Mouse (Mus musculus): ENCODE data around the gene Lmod2.

The Lmod2 gene

GRCm38 (mm10) chr6:24597500-24597899 lies at the start of gene Lmod2:
TSS of gene Lmod2 (plus strand) at chr6:24597762.
- DNase-seq (ENCODE audit: low read depth, low spot score) = no peak

DNA sequence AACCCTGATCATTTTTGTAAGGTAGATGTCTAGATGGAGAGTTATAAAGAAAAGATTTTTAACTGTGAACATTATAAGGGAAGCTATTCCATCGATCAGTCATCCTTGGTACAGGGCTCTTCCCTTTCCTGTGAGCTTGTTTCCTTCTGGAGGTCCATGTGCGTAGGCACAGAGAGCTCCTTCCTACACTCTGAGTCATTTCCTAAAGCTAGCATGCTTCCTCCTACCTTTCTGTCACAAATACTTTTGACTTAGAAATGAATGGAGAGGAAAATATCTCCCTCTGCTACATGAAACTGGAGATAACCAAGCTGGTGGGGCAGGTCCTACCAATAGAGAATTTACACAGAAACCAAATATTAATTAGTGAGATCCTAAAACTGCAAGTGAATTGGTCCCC lies 47.8 kb upstream of the Lmod2 start:
- DNase-seq (ENCODE audit: low read depth, low spot score) = no peak

DNA sequence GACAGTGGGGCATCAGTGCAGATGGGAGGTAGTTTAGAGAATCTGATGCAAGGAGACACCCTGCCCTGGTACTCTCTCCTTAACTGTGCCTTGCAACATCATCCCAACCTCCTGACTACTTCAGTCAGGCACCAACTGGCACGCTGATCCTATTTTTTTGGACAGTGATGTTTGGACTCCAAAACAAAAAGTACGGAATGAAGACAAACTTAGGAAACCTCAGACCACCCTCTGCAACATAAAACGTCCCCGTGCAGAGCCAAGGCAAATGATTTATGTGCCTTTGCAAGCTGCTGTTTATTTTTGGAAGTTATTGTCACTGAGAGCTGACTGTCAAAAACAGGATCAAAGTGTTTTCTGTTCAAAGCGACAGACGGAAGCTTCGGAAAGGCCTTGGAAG lies 45.5 kb upstream of the Lmod2 start:
- DNase-seq (ENCODE audit: low read depth, low spot score) = no peak

DNA sequence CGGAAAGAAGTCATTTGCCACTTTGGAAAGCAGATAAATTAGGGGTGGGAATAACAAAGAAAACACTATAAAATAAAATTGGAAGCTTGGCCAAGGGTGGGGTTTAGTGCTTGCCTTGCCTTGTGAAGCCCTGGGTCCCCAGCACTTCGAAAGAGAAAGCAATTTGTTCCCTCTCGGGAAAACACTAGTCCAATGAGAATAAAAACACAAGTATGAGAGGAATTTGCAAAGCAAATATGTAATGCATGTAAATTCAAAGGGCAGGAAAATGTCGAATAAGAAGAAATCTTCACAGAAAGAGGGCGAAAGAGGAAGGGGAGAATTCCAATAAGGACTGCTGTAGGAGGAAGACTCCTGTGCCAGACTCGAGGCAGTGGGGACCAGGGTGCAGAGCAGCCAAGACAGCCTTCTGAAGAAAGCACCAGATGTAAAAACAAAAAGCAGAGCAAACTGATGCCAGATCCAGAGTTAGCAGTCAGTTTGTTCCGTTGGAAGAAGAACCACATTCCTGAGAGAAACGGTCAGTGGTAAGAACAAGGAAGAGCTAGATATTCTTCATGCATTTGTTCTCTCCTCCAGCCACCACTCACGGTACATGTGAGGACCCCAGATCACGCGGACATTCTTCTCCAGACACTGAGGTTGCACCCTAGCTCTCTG lies 43.0 kb upstream of the Lmod2 start:
- no peak for DNase-seq (ENCODE audit: low read depth, low spot score)

- DNase-seq (ENCODE audit: low read depth, low spot score) = no peak
These were observed 42.1 kb upstream of the Lmod2 start for GRCm38 (mm10) chr6:24555488-24555887.

GRCm38 (mm10) chr6:24564081-24564480 lies 33.5 kb upstream of the Lmod2 start:
- DNase-seq (ENCODE audit: low read depth, low spot score) = no peak

GRCm38 (mm10) chr6:24564886-24565285 lies 32.7 kb upstream of the Lmod2 start:
- DNase-seq (ENCODE audit: low read depth, low spot score) = no peak

DNA sequence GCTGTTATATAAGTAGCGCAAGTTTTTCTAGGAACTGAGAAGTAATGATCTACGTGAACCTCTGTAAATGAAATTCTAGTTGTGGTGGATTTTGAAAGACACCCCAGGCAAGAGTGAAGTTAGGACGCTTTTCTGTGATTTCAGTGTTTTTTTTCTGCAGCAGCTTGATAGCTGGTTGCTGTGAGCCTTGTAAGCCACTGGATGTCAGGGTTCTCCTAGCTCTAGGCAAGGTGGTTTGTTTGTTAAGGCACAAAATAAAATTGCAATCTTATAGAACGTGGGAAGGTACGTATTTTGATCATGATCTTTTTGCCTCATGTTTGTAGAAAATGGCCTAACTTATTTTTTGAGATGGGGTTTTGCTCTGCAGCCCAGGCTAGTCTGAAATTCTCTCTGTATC lies 28.6 kb upstream of the Lmod2 start:
- no peak for DNase-seq (ENCODE audit: low read depth, low spot score)

- DNase-seq (ENCODE audit: low read depth, low spot score) = no peak
These were observed 27.9 kb upstream of the Lmod2 start for GRCm38 (mm10) chr6:24569711-24570110.

DNA sequence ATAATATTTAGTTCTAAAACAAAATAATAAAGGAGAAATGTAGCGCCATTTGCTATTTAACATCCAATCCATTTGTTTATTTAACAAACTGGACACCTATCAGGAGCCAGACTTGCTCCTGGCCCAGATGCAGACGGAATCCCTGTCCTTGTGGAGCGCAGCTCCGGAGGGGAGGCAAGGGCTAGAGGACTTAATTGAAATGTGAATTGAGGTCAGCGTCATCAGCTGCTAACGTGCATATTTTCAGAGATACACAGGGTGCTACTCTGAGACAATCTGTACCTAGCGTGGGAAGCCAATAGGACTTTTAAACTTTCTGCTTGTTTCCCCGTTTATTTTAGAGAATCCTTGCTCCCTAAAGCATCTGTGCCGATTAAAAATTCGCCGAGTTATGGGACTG lies 27.3 kb upstream of the Lmod2 start:
- no peak for DNase-seq (ENCODE audit: low read depth, low spot score)

DNA sequence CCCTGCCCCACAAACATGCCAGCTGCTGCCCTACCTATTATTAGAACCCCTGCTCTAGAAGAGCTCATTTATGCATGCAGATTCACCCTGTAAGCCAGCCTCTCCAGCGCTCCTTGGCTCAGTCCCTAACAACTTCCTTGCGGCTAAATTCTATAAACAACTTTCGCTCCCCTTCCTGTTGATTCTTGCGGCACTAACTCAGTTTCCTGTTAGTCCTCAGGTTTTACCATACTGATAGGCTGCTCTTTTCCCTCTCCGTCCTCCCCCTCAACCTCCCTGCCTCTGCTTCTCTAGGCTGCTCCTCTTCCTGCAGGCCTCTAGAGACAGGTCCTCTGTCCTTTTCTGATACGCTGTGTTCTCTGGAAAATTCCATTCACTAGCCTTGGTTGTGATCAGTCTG lies 26.4 kb upstream of the Lmod2 start:
- no peak for DNase-seq (ENCODE audit: low read depth, low spot score)

GRCm38 (mm10) chr6:24572431-24572830 lies 25.1 kb upstream of the Lmod2 start:
- no peak for DNase-seq (ENCODE audit: low read depth, low spot score)

GRCm38 (mm10) chr6:24573319-24573718 lies 24.2 kb upstream of the Lmod2 start:
- DNase-seq (ENCODE audit: low read depth, low spot score) = no peak

- no peak for DNase-seq (ENCODE audit: low read depth, low spot score)
These were observed 14.1 kb upstream of the Lmod2 start for GRCm38 (mm10) chr6:24583456-24583855.

DNA sequence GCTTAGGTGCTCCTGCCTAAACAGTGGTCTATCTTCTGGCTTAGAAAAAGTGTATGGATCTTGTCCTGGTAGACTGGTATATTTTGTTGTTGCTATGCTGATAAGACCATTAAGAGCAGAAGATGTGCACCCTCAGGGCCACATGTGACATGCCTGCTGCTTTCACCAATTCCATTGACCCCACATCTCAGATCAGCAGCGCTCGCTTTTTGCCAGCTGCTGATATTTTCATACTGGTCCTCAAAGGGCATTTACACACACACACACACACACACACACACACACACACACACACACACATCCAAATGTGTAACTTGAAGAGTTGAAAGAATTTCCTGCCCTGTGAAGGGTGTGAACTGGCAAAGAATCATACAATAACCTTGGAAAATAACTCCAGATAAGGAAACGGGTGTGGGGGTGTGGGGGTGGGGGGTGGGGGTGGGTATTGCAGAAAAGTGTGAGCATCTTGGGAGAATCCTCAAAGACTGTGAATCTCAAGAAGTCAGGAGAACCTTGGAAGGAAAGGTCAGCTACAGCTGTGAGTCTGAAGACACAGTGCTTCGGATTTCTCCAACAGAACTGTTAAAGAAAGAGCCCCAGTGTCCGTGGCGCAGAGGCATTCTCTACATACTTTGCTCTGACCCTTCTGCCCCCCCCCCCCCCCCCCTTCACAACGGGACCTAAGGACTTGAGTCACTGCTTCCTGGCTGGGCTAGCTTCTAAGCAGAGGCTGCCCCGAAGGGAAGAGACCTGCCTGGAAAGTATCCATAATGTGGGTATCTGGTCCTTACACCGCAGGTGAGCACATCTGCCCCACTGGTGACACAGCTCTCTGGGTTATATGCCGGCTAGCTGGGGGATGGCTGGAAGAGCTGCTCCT lies 11.9 kb upstream of the Lmod2 start:
- no peak for DNase-seq (ENCODE audit: low read depth, low spot score)

DNA sequence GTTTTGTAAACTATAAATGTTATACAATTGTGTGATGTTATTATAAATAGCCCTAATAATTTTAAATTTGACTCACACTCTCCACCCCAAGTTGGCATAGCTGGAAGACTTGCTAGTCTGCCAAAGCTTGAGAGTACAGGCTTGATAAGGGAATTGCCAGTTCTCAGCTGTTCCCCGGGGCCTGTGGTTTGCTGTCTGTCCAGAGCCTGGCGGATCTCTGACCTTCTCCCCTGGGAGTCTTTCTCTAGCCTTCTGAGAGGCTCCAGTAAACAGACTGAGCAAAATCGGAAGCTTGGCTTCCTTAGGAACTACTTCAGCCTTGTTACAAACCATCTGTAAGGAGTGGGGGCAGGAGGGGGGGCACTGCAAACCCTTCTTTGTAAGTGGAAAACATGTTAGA lies 10.7 kb upstream of the Lmod2 start:
- DNase-seq (ENCODE audit: low read depth, low spot score) = no peak

- no peak for DNase-seq (ENCODE audit: low read depth, low spot score)
These were observed 7.3 kb upstream of the Lmod2 start for GRCm38 (mm10) chr6:24590282-24590681.

DNA sequence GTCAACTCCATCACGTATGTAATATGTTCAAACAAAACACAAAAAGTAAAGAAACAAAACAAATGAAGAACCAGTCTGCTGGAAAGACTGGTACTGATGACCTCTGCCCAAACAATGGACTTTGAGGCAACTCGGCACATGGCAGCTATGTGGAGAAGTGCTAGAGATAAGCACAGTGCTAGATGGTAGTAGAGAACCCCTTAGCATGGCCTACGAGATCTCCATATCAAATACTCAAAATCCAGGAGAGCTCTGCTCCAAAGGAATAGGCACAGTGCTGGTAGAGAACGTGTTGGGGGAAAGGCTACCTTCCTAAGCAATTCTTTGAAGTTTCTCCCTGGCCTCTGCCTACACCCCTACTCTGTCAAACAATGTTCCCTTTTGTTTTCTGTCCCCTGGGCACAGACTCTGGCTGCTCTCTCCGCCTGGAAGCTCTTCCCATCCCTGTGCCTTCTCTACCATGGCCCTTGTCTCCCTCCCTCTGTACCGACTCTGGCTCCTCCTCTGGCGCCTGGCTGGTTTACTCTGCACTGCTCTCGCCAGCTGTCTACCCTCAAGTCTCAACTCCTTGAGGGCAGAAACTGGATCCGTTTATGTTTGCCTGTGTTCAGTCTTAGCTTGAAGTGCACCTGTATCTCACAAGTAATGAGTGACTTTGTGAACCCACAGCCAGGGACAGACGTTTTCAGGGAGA lies 5.9 kb upstream of the Lmod2 start:
- DNase-seq (ENCODE audit: low read depth, low spot score) = no peak

- DNase-seq (ENCODE audit: low read depth, low spot score) = no peak
These were observed 1.6 kb downstream of the Lmod2 start for GRCm38 (mm10) chr6:24599179-24599578.

DNA sequence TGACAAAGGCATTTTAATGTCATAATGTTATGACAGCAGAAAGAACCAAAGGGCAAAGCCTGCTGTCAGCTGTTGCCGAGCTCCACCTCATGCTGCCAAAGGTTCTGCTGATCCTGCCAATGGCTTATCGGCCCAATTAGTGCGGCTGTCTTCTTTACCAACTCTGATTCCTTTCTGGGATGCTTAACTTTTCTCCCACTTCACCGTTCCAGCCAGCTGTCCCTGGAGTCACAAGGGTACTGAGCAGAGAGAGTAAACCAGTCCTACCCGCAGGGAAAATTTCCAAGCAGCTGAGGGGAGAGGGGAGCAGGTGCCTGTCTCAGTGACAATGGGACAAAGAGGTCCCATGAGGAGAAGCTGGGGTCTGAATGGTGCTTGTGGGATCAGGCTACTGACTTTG lies 2.1 kb downstream of the Lmod2 start:
- DNase-seq (ENCODE audit: low read depth, low spot score) = no peak

GRCm38 (mm10) chr6:24600134-24600533 lies 2.6 kb downstream of the Lmod2 start:
- no peak for DNase-seq (ENCODE audit: low read depth, low spot score)

DNA sequence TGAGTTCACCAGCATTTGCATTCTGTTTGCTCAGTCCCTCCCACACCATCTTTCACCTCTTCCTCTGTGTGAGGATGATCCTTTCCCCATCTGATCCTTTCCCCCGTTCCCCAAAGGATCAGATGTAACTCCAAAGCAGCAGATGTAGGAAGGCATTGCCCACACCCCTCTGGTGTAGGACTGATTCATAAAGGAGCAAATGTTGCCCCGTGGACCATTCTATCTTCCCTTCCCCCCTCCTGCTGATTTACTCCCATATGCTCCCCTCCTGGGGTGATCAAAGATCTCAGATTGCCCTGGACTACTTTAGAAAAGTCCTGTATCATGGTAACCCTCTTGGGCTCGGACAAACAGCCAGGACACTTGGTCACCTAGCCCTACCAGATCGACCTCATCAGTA lies 3.2 kb downstream of the Lmod2 start:
- DNase-seq (ENCODE audit: low read depth, low spot score) = no peak

- no peak for DNase-seq (ENCODE audit: low read depth, low spot score)
These were observed 4.1 kb downstream of the Lmod2 start for GRCm38 (mm10) chr6:24601668-24602067.
